Mouse (Mus musculus): Measurements from ENCODE around the gene Alox12e. TPM values are rescaled to one million over a fixed set of nuclear protein-coding genes. Genes with fewer than 3 reads are reported as not detected.
A peak's percentile ranks its signal among the peaks of the same experiment; 100 is the strongest.

The Alox12e gene
- polyA plus RNA-seq, 1 experiment: 0.13 TPM

DNA sequence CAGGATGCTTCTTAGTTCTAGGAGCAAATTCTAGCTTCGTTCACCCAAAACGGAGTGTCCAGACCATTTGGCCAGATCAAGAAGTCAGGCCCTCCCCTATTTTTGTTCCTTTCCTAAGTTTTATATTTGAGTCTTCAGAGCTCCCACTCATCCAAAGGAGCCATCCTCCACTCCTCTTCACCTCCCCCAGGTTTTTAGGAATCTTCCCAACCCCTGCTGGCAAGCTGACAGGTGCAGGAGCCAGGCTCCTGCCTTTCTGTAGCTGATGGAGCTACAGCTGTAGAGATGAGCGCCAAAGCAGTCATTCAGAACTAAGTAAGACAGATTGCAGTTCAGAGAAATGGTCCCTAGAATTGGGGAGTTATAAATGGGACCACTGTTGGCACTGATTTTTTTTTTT is 43.5 kb downstream of the Alox12e start:
- no peaks in the 10 kb centered on the region for H3K4me1 ChIP-seq (ENCODE audit: control insufficient read depth, insufficient read depth, insufficient read length)
- H3K36me3 ChIP-seq (ENCODE audit: control insufficient read depth, insufficient read depth, low read length): no peaks in the 10 kb centered on the region
- TF ChIP-seq CTCF (IDR thresholded peaks at IDR 0.05; ENCODE audit: extremely low read depth, insufficient read depth, insufficient read length, insufficient replicate concordance) (no peak), POLR2A (IDR thresholded peaks at IDR 0.05; ENCODE audit: low read depth, low read length) (no peak)
- H3K27ac ChIP-seq (ENCODE audit: insufficient read depth, low read length): no peak overlapping the region
- no peak for DNase-seq (ENCODE audit: low read depth in 1 of 2, low spot score in 2 of 2)
- no peaks in the 10 kb centered on the region for H3K27me3 ChIP-seq (ENCODE audit: control insufficient read depth, insufficient read depth, low read length)
- WGBS: 94% methylated on average over 3 of the region's 3 CpGs
- no peak overlapping the region for H3K4me3 ChIP-seq (ENCODE audit: extremely low read depth, insufficient read depth, insufficient read length)

- Histone ChIP-seq H3K4me3 (ENCODE audit: extremely low read depth, insufficient read depth, insufficient read length) (no peak overlapping the region), H3K4me1 (ENCODE audit: control insufficient read depth, insufficient read depth, insufficient read length) (no peaks in the 10 kb centered on the region), H3K27me3 (ENCODE audit: control insufficient read depth, insufficient read depth, low read length) (no peaks in the 10 kb centered on the region), H3K27ac (ENCODE audit: insufficient read depth, low read length) (no peak overlapping the region), H3K36me3 (ENCODE audit: control insufficient read depth, insufficient read depth, low read length) (no peaks in the 10 kb centered on the region)
- TF ChIP-seq POLR2A (IDR thresholded peaks at IDR 0.05; ENCODE audit: low read depth, low read length) (no peak), CTCF (IDR thresholded peaks at IDR 0.05; ENCODE audit: extremely low read depth, insufficient read depth, insufficient read length, insufficient replicate concordance) (no peak)
- WGBS: 88% methylated on average over 7 of the region's 7 CpGs
- DNase-seq (ENCODE audit: low read depth in 1 of 2, low spot score in 2 of 2): no peak
Observed at GRCm38 (mm10) chr11:70271641-70272040, 50.8 kb downstream of the Alox12e start.

DNA sequence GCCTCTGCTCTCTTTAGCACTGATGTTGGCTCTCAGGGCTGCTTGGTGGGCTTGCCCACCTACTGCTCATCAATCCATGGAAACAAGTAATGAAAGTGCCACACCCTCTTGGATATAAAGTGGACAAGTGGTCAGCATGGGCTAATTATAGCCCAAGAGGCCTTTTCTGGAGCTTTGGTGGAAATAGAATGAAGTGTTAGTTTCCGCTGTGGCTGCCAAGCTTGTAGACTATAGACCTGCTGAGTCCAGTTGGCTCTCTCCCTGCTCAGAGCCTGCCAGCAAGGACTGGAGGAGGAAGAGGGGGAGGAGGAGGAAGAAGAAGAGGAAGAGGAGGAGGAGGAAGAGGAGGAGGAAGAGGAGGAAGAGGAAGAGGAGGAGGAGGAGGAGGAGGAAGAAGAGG is 56.0 kb downstream of the Alox12e start:
- no peaks in the 10 kb centered on the region; the same call in 1 of the 2 replicates for H3K4me1 ChIP-seq (ENCODE audit: control insufficient read depth, insufficient read depth, insufficient read length)
- no peaks in the 10 kb centered on the region for H3K36me3 ChIP-seq (ENCODE audit: control insufficient read depth, insufficient read depth, low read length)
- 86% methylated on average over 1 of the region's 1 CpGs for WGBS
- no peaks in the 10 kb centered on the region for H3K27me3 ChIP-seq (ENCODE audit: control insufficient read depth, insufficient read depth, low read length)
- no peak overlapping the region for H3K4me3 ChIP-seq (ENCODE audit: extremely low read depth, insufficient read depth, insufficient read length)
- TF ChIP-seq POLR2A (IDR thresholded peaks at IDR 0.05; ENCODE audit: low read depth, low read length) (no peak), CTCF (IDR thresholded peaks at IDR 0.05; ENCODE audit: extremely low read depth, insufficient read depth, insufficient read length, insufficient replicate concordance) (no peak)
- no peak overlapping the region for H3K27ac ChIP-seq (ENCODE audit: insufficient read depth, low read length)
- DNase-seq (ENCODE audit: low read depth in 1 of 2, low spot score in 2 of 2): no peak

DNA sequence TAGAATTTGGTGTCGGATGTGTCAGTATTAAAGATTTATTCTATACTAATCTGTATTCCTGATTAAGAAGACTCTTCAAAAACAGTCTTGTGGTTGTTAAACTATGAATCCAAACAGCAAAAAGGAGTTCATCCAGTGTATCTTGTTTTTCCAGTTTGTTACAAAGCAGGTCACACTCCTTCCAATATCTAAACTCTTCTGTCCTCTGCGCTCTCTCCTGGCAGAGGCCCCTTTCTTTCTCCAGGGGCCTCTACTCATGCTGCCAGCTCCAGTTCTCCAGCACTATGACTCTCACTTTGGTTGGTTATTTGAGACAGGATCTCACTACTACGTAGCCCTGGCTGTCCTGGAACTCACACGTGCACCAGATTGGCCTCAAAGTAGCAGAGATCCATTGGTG is 56.6 kb downstream of the Alox12e start:
- Histone ChIP-seq H3K27me3 (ENCODE audit: control insufficient read depth, insufficient read depth, low read length) (no peaks in the 10 kb centered on the region), H3K4me1 (ENCODE audit: control insufficient read depth, insufficient read depth, insufficient read length) (no peaks in the 10 kb centered on the region; the same call in 1 of the 2 replicates), H3K4me3 (ENCODE audit: extremely low read depth, insufficient read depth, insufficient read length) (no peak overlapping the region), H3K36me3 (ENCODE audit: control insufficient read depth, insufficient read depth, low read length) (no peaks in the 10 kb centered on the region), H3K27ac (ENCODE audit: insufficient read depth, low read length) (0 out of 2 replicates have a peak overlapping the region, but pooled peaks have one; percentile 16)
- no peak for DNase-seq (ENCODE audit: low read depth in 1 of 2, low spot score in 2 of 2)
- TF ChIP-seq POLR2A (IDR thresholded peaks at IDR 0.05; ENCODE audit: low read depth, low read length) (no peak), CTCF (IDR thresholded peaks at IDR 0.05; ENCODE audit: extremely low read depth, insufficient read depth, insufficient read length, insufficient replicate concordance) (no peak)
- 81% methylated on average over 4 of the region's 4 CpGs for WGBS

Other genes with a start within 250 kb of the Alox12e start
- 0.45 and 0.51 TPM in 2 replicates for gene Asgr2, start 230.0 kb downstream of the Alox12e start, polyA plus RNA-seq (2012; rRNA removed)
- gene Mgl2, start 192.3 kb downstream of the Alox12e start, polyA plus RNA-seq (2012; rRNA removed): 0.35 and 0.50 TPM in 2 replicates
- gene Clec10a, start 166.4 kb downstream of the Alox12e start, polyA plus RNA-seq (2012; rRNA removed): 2.8 and 4.1 TPM in 2 replicates
- gene Slc16a11, start 109.9 kb downstream of the Alox12e start, polyA plus RNA-seq (2012; rRNA removed): 0.32 and 0.40 TPM in 2 replicates
- gene Slc16a13, start 101.6 kb downstream of the Alox12e start, polyA plus RNA-seq (2012; rRNA removed): 5.3 and 5.6 TPM in 2 replicates
- gene Bcl6b, start 92.8 kb downstream of the Alox12e start, polyA plus RNA-seq (2012; rRNA removed): 3.7 and 5.6 TPM in 2 replicates
- 60.0 and 85.5 TPM in 2 replicates for gene 0610010K14Rik, start 84.7 kb downstream of the Alox12e start, polyA plus RNA-seq (2012; rRNA removed)
- 5.1 and 5.8 TPM in 2 replicates for gene Gm21988, start 82.8 kb downstream of the Alox12e start, polyA plus RNA-seq (2012; rRNA removed)
- 83.7 and 101 TPM in 2 replicates for gene Rnasek, start 82.8 kb downstream of the Alox12e start, polyA plus RNA-seq (2012; rRNA removed)
- 21.1 and 21.4 TPM in 2 replicates for gene Alox12, start 67.3 kb downstream of the Alox12e start, polyA plus RNA-seq (2012; rRNA removed)
- gene Alox15, start 29.4 kb upstream of the Alox12e start, polyA plus RNA-seq (2012; rRNA removed): 2.5 and 4.1 TPM in 2 replicates
- 15.5 and 17.9 TPM in 2 replicates for gene Pelp1, start 87.4 kb upstream of the Alox12e start, polyA plus RNA-seq (2012; rRNA removed)
- 145 TPM in 2 replicates for gene Arrb2, start 110.0 kb upstream of the Alox12e start, polyA plus RNA-seq (2012; rRNA removed)
- 24.6 and 29.2 TPM in 2 replicates for gene Med11, start 129.3 kb upstream of the Alox12e start, polyA plus RNA-seq (2012; rRNA removed)
- gene Zmynd15, start 136.8 kb upstream of the Alox12e start, polyA plus RNA-seq (2012; rRNA removed): 10.5 and 10.6 TPM in 2 replicates
- 28.8 TPM in 2 replicates for gene Cxcl16, start 137.4 kb upstream of the Alox12e start, polyA plus RNA-seq (2012; rRNA removed)
- gene Tm4sf5, start 182.6 kb upstream of the Alox12e start, polyA plus RNA-seq (2012; rRNA removed): 0.77 and 1.3 TPM in 2 replicates
- 0.25 and 0.32 TPM in 2 replicates for gene Vmo1, start 192.0 kb upstream of the Alox12e start, polyA plus RNA-seq (2012; rRNA removed)
- 0.18 TPM in 1 of 2 replicates, not detected in the other for gene Gltpd2, start 196.6 kb upstream of the Alox12e start, polyA plus RNA-seq (2012; rRNA removed)
- gene Psmb6, start 202.7 kb upstream of the Alox12e start, polyA plus RNA-seq (2012; rRNA removed): 125 and 155 TPM in 2 replicates
- not detected in 2 replicates for gene Gm40193, start 210.3 kb upstream of the Alox12e start, polyA plus RNA-seq (2012; rRNA removed)
- gene Pld2, start 217.4 kb upstream of the Alox12e start, polyA plus RNA-seq (2012; rRNA removed): 12.3 and 13.9 TPM in 2 replicates
- 74.8 and 91.9 TPM in 2 replicates for gene Mink1, start 240.3 kb upstream of the Alox12e start, polyA plus RNA-seq (2012; rRNA removed)

Measured in spleen, adult 2 months (tissue).